Mouse (Mus musculus) gonadal fat pad, adult 2 months (tissue): ENCODE results near the gene Rhbdd2. TPM values are rescaled to one million over a fixed set of nuclear protein-coding genes. Genes with fewer than 3 reads are reported as not detected.

ENCODE experiments used
- DNase-seq: peaks from one replicate; pipeline ENCODE4 v3.0.0-alpha.2; 2012; ENCODE audit warnings: low read depth
- polyA plus RNA-seq: library from polyadenylated mRNA; depleted of rRNA; stranded (reverse); fragments of >200 nt; gene quantifications from 2 replicates; pipeline ENCODE4 v1.2.3, GENCODE M21; 2012; rRNA removed

Gene Rhbdd2
- polyA plus RNA-seq, 1 experiment: 52.7 TPM

- no peak for DNase-seq
These were observed 48.6 kb downstream of the Rhbdd2 start for GRCm38 (mm10) chr5:135680967-135681545.

GRCm38 (mm10) chr5:135682009-135682408 is 49.6 kb downstream of the Rhbdd2 start:
- DNase-seq: no peak

- no peak for DNase-seq
These were observed 50.6 kb downstream of the Rhbdd2 start for GRCm38 (mm10) chr5:135682942-135683570.

GRCm38 (mm10) chr5:135690401-135690800 is 58.0 kb downstream of the Rhbdd2 start:
- DNase-seq: no peak

- DNase-seq: no peak
These were observed 58.8 kb downstream of the Rhbdd2 start for GRCm38 (mm10) chr5:135691266-135691665.

GRCm38 (mm10) chr5:135693281-135693853 is 60.9 kb downstream of the Rhbdd2 start:
- no peak for DNase-seq

- no peak for DNase-seq
These were observed 62.9 kb downstream of the Rhbdd2 start for GRCm38 (mm10) chr5:135695277-135695721.

Other genes with a start within 250 kb of the Rhbdd2 start
- 7.1 and 13.9 TPM in 2 replicates for gene Pom121, start 238.1 kb upstream of the Rhbdd2 start, polyA plus RNA-seq
- 28.8 and 34.9 TPM in 2 replicates for gene Hip1, start 87.5 kb upstream of the Rhbdd2 start, polyA plus RNA-seq
- gene Ccl26, start 69.0 kb upstream of the Rhbdd2 start, polyA plus RNA-seq: not detected in 2 replicates
- gene Ccl24, start 59.6 kb upstream of the Rhbdd2 start, polyA plus RNA-seq: 10.5 and 12.6 TPM in 2 replicates
- 227 and 302 TPM in 2 replicates for gene Por, start 37.4 kb downstream of the Rhbdd2 start, polyA plus RNA-seq
- 118 and 209 TPM in 2 replicates for gene Tmem120a, start 111.8 kb downstream of the Rhbdd2 start, polyA plus RNA-seq
- gene Styxl1, start 145.8 kb downstream of the Rhbdd2 start, polyA plus RNA-seq: 1.9 and 2.7 TPM in 2 replicates
- gene Mdh2, start 145.9 kb downstream of the Rhbdd2 start, polyA plus RNA-seq: 491 and 596 TPM in 2 replicates
- gene Srrm3, start 174.3 kb downstream of the Rhbdd2 start, polyA plus RNA-seq: 0.04 and 0.08 TPM in 2 replicates